Mouse (Mus musculus) C2C12 (cell line): ENCODE data around the gene Fam196b.

Source experiments
- CEBPB ChIP-seq: IDR thresholded peaks from one replicate; pipeline ENCODE4 v1.6.1; 2011; ENCODE audit warnings: low read depth, mild to moderate bottlenecking, control low read depth, moderate library complexity
- CTCF ChIP-seq: IDR thresholded peaks from one replicate; pipeline ENCODE4 v1.5.1; 2011; ENCODE audit not compliant: control insufficient read depth, insufficient read depth, insufficient read length
- FOSL1 ChIP-seq: IDR thresholded peaks from one replicate; pipeline ENCODE4 v1.8.0; 2011; ENCODE audit warnings: mild to moderate bottlenecking, low read length; ENCODE audit not compliant: poor library complexity, insufficient read depth, severe bottlenecking
- MYOG ChIP-seq: IDR thresholded peaks from one replicate; pipeline ENCODE4 v1.6.1; 2011; ENCODE audit not compliant: control insufficient read depth, insufficient read length; ENCODE audit errors: extremely low read depth

GRCm38 (mm10) chr11:34316176-34316575 is 1.6 kb downstream of the Fam196b start:
- no peak for TF ChIP-seq MYOG
- TF ChIP-seq CTCF, result no peak
- TF ChIP-seq CEBPB, result no peak
- no peak for TF ChIP-seq FOSL1
